Mouse (Mus musculus): ENCODE measurements around the gene Gm10563. TPM values are rescaled to one million over a fixed set of nuclear protein-coding genes. Genes with fewer than 3 reads are reported as not detected.

Gene Gm10563
- total RNA-seq, 2 experiments from 2014 or later: not detected

DNA sequence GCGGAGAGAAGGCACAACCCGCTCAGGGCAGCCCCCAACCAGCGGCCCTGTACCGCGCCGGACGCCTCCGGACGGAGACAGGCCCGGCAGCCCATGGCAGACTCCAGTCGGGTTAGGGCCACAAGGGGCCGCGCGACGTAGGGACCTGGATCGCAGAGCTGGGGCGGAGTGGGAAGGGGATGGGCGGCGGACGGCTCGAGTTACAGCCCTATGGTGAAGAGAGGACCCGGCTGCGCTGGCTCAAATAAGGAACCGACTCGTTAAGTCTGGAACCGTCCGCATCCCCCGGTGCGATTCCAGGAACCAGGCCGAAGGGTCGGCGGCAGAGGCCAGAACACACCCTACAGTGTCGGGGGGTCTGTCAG is 7.9 kb upstream of the Gm10563 start, which contains the start of gene Mmp23:
Gene Mmp23 (minus strand): TSS at position 299 of the 365 bp plus-strand sequence.
- DNase-seq: peak; percentile 63 to 68

DNA sequence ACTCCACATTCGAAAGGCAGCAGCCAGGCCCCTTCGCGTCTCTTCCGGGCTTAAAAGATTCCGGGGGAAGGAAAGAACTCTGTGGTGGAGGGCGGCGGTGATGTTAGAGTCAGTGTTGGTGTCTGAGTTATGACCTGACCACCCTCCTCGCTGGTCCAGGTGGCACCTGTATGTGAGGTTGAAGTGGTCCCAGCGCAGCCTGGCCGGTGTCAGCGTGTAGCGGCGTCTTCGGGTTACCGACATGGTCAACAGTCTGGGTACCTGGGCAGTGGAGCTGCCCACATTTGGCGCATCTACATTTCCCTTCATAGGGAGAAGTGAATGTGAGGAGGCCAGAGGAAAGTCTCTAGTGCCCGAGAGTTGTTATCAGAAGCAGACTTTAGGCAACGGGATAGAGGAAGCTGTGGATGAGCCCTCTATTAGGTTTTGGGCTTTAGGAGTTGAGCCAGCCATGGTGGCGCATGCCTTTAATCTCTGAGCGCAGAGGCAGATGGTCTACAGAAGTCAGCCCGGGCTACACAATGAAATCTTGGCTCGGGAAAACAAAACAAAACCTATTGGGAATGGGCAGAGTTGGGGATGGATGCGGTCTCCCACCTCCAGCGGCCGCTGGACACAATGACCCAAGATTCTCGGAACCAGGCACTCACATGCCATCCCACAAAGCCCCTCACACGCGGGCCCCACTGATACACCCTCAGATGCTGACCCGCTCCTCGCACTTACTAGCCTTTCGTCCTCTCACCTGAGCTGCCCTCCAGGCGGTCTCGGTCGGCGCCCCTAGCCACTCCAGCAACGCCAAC is 7.3 kb upstream of the Gm10563 start:
- DNase-seq: peak in 1 of 2 experiments; percentile 29

DNA sequence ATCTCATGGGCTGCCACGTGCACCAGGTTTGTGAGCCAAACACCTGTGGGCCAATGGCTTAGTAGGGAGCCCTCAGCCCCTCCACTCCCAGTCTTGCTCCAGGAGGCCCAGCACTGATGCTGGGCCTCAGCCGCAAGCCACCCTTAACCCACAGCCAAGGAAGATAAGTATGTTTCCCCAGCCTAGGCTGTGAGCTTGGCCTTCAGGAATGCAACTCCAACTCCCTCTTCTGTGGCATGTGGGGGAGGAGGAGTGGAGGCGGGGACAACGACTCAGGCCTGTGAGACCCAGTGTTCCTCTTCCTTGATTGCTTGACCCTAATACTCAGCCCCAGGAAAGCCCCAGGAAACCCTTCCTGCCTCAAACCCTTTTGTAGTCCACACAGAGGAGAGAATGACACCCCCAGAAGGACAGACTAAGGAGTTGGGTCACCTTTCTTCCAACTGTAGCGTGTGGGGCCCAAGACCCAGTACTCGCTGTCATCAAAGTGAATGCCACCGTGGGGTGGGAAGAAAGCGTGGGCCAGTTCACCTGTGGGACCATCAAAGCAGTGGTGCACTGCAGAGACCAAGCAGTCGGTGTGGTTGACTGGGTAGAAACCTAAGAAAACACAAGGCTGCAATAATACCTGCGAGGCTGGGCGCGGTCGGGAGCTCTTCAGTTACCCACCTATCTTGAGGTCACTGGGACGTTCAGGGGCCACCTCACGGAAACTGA is 6.5 kb upstream of the Gm10563 start:
- peak; percentile 58 to 74 for DNase-seq

DNA sequence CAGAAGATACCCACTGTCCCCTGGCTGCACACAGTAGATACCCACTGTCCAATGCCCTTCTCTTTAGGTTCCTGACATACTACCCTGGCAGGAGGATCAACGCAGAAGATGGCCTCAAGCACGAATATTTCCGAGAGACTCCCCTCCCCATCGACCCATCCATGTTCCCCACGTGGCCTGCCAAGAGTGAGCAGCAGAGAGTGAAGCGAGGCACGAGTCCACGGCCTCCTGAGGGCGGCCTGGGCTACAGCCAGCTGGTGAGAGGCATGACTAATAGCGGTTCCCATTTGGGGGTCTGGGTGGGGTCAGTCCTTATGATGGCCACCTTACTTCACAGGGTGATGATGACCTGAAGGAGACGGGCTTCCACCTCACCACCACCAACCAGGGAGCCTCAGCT is 4.1 kb upstream of the Gm10563 start:
- no peak for DNase-seq

DNA sequence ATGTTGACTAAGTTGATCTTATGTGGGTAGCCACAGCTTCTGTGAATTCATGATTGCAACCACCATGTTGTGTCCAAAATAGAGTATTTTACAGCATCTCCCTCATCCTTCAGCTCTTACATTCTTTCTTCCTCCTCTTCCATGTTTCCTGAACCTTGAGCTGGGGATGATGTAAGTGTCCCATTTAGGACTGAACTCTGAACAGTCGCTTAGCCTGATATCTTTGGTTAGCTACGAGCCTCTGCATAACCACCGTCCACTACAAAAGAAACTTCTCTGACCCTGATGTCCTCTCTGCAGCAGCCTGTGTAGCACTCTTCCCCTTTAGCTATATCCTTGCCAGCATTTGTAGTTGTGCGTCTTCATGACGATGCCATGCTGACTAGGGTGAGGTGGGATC is 513 bp upstream of the Gm10563 start:
- DNase-seq: no peak

DNA sequence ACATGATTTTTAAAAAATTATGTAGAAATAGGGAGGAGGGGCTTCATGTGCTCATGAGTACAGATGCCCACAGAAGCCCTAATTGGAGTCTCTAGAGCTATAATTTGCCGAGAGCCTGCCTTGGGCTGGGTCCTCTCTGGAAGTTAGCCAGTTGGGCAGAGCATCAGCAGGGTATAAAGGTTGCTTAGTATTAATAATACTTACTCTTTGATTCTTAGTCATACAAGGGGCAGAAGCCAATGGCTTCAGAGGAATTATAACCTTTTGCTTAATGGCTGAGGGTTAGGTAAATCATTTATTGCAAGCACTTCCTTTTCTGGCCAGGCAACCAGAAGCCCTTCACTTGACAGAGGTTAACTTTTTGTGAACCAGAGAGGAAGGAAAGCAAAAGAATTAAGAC is 1.7 kb downstream of the Gm10563 start:
- no peak for DNase-seq

DNA sequence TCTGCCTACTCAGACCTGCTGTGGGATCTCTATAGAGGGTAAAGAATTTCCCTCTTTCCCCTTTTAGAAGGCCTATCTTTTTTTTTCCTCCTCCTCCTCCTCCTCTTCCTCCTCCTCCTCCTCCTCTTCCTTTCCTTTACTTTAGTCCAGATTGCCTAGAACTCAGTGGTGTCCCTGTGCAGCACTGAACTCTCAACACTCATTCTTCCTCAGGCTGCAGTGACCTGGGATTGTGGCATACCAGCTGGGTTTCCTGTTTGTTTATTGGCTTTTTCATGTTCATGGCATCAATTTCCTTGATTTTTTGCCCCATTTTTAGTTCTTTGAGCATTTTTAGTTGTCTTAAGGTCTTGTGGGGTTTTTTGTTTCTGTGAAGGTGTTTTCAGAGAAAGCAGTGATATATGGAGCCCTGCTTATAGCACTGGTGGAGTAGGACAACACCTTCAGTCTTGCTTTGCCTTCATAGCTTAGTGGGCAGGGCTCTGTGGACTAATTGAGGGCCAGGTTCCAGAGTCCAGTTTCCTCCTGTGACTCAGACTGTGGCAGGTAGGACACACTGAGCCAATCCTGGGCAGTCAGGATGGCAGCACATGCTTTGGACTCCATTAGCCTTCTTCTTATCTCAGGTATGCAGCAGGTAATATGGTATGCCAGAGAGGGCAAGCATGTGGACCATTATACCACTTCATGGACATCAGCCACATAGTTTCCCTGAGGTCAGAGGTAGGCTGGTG is 9.3 kb downstream of the Gm10563 start:
- DNase-seq: no peak

DNA sequence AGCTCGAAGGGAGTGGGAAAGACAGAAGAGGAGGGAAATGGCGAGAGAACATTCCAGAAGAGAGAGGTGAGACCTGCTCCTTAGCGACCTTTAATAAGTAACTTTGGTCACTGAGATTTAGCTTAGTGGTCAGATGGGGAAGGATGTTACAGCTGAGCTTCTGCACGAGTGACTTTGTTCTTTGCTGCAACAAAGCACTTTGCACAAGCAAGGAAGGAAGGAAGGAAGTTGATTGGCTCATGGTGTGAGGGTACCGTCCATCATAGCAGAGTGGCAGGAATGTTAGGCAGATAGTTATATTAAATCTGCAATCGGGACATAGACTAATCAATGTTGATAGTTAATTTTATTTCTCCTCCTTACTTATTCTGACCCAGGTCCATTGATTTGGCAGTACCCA is 14.9 kb downstream of the Gm10563 start:
- DNase-seq: no peak

DNA sequence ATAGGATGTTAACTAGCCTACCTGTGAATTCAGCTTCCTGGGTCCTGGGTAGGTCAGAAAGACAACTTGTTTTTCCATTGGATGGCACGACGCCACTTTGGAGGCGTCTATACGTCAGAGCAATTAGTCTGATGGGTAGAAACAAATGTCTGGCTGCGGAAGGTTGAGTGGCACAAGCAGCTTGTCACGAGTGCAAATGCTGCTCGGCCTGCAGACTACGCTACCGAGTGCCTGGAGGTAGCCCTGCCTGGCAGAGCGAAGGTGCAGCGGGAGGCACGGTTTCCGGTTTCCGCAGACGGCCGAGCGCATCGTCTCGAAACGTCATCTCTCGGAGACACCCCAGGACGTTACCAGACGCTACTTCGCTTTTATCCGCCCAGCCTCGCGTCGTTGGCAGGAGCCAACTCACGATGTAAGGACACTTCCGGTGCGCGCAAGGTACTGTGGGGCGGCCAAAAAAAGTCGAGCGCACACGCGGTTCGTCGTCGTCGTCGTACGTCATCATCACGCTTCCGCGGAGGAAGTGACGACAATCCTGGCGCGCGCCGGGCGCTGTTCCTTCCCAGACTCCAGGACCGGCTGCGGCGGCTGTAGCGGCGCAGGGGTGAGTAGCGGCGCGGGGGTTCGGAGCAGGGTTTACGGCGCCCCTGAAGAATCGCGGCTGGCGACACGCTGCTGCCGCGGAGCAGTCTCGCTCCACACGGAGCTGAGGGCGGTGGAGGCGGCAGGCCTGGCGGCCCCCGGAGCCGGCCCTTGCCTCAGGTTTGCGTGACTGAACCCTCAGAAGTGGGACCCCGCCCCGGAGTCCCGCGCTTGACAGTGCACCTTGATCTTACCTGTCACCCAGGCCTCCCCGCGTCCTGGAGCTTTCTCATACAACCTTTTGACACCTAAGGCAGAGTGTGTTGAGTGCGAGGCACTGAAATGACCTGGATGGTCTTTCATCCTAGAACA is 20.6 kb downstream of the Gm10563 start, which contains the start of gene Cdk11b:
Gene Cdk11b (plus strand): TSS at position 517 of the 954 bp plus-strand sequence.
- peak; percentile 95 to 98 for DNase-seq

DNA sequence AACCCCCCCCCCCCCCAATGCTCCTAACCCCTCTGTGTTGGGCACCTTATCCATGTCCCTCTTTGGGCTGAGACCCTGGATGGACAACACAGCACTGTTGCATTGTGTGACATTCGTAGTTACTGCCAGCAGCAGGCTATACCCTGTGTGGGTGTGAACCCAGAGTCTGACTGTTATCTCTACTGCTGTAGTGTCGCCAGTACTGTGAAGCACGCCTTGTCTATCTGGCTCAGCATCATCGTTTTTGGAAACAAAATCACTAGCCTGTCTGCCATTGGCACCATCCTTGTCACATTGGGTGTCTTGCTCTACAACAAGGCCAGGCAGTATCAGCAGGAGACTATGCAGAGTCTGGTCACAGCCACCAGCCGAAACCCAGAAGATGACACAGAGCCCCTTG is 26.9 kb downstream of the Gm10563 start:
- no peak for DNase-seq

DNA sequence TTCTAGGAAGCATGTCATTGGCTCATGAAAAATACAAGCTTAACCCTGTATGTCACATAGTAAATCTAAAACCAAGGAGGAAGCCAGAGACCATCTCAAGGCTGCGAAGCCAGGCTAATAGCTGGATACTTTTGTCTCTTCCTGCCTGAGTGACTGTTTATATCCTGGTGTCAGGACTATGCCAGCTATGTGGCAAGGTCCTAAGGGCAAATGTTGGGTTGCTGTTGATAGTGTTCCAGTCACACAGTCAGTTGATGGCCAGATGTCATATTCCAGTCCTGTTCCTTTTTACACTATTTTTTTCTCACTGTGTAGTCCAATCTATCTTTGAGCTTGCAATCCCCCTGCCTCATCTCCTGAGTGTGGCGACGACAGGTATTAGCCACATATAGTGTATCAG is 31.9 kb downstream of the Gm10563 start:
- no peak for DNase-seq

DNA sequence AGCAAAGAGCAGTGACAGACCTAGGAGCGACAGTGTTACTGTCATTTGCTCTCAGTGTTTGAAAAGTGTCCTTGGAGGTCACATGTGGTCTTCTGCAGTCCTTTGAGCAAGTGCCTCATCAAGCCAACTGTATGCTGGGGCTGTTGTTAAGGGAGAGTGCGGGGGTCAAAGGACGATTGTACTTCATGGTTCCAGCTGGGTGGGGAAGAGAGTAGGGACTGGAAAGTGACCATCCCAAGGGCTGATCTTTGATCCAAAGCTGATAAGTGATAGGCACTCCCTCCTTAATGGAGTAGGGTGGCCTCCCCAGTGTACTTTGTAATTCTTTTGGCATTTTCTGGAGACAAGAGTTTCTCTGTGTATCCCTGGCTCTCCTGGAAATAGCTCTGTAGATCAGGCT is 33.3 kb downstream of the Gm10563 start:
- DNase-seq: no peak

DNA sequence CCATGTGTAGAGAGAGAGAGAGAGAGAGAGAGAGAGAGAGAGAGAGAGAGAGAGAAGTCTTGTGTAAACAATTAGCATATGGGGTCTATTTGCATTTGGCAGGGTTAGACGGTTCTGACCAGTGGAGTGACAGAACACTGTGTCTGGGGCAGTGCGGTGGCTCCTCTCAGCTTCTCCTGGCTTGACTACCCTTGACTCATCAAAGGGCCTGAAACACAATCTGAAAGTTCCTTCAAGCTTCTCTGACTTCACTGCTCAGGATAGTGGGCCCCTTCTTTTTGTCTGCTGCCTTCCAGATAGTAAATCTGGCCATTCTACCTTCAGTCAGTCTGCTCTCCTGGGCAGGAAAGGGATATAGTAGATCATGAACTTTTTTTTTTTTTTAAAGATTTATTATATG is 38.4 kb downstream of the Gm10563 start:
- DNase-seq: no peak

DNA sequence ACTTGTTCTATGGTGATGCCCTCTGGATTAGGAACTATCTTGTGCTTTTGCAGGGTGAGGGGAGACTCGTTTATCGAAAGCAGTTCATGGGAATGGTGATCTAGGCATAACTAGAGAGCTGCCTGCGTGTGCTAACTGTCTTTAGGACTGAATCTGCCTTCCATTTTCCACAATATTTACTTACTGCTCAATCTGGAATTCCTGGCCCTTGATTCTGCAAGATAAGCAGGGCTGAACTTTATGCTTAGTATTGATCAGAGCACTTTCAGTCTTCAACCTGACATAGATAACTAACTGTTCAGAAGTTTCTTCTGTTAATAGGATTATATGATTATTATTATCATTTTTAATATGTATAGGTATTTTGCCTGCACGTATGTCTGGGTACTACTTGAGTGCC is 40.1 kb downstream of the Gm10563 start:
- no peak for DNase-seq

DNA sequence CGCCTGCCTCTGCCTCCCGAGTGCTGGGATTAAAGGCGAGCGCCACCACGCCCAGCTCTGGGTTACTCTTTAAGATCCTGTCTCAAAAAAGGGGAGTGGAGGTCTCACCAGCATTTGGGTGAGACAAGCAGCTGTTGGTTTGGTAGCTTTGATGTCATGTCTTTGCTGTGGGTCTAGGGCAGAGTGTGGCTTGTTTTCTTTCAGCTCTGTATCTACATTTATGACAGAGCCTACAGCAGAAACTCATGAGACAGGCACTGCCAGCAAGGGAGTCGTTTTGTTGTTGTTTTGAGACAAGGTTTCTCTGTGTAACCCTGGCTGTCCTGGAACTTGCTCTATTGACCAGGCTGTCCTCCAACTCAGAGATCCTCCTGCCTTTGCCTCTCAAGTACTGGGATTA is 41.4 kb downstream of the Gm10563 start:
- no peak for DNase-seq

DNA sequence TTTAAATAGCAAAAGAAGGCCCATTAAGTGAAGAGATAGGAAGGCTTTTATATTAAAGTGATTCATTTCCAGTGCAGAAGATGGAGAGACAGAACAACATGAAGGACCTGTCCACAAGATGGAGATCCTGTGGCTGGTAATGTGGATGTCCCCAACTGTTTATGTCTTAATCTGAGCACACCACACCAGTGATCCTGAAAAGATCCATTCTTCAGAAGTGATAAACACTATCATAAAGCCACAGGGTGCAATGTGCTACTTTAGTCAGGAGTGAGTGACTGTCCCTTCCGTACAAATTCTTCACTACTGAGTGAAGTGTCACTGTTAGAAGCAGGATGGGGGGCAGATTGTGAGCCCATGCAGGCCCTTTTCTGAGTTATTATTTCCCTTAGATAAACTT is 42.5 kb downstream of the Gm10563 start:
- DNase-seq: no peak

DNA sequence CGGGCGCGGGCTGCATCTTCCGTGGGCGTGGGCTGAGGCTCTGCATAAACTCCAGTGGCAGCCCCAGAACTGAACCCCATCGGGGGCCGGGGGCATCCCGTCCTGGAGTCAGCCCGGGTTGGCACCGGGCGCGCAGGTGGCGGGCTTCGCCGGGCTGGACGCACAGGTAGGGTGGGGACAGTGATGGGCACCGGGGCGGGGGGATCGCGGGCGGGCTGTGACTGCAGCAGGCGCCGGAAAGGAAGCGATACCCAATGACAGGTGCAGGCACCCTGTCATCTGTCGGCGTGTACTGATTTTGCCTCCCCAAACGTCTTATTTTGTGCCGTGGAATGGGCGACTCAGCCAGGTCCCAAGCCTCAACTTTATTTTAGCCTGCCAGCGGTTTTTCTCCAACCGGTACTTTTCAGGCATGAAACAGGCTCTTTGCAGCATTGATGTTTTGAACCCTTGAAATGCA is 43.2 kb downstream of the Gm10563 start:
- no peak for DNase-seq

DNA sequence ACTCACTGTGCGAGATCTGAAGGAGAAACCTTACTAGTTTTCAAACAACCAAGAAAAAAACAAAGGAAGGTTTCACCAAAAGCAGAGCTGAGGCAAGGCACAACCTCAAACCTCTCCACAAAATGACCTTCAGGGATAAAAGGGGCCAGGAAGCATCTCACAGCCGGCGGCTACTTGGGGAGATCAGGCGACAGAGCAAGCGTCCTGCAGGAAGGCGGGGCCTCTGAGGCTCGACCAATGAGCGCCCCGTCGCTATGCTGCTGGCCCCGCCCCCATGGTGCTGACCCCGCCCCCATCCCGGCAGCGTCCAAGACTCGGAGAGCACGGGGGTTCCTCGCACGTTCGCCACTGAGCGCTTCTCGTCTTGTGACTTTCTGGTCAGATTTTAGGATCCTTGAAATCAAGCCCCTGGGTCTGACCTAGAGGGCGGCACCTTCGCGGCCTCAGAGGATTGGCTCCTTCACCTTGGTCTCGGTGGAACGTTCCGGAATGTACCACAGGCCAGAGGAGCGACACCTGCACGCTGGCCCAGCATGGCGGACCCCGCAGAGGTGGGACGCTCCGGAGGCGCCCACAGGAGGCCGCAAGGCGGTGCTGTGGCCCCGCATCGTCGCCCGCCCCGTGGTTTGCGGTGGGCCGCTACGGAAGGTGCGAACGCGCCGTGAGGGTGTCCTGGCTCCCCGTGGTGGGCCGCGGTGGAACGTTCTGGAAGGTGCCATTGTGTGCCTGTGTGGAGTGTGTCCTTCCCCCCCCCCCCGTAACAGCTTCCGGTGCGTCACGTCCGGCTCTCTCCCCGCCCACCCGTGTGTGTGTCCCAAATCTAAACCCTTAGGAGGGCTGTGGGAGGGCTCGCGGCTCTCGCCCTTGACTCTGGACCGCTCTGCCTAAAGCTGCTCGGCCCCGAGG is 43.9 kb downstream of the Gm10563 start, which contains the start of gene Slc35e2:
Gene Slc35e2 (plus strand): TSS at position 326 of the 906 bp plus-strand sequence.
- peak; percentile 92 to 96 for DNase-seq

DNA sequence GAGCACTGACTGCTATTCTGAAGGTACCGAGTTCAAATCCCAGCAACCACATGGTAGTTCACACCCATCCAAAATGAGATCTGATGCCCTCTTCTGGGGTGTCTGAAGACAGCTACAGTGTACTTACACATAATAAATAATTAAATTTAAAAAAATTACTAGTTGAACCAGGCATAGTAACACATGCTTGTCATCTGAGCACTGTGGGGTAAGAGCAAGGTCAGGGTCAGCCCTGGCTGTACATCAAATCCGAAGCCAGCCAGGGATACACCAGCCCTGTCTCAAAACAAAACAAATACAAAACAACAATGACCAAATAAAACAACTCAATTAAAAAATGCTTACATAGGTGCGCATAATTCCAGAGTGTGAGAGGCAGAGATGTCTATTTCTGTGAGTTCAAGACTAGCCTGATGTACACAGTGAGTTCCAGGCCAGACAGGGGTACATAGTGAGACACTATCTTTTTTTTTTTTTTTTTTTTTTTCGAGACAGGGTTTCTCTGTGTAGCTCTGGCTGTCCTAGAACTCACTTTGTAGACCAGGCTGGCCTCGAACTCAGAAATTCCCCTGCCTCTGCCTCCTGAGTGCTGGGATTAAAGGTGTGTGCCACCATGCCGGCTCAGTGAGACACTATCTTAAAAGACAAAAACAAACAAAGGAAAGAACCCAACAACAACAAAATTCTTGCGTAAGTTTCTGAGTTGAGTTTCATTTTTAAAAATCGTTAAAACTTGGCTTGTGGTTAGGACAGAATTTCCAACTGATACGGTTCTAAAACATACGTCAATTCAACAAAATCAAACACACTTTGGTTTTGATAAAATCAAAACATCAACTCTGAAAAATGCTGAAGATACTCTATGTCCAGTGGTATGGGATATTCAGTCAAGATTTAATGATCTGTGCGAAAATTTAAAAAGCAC is 45.0 kb downstream of the Gm10563 start:
- DNase-seq: no peak

All from heart, adult 18-20 months (tissue).